Mouse (Mus musculus): ENCODE results near the gene Tprn. TPM values are rescaled to one million over a fixed set of nuclear protein-coding genes. Genes with fewer than 3 reads are reported as not detected.
"Not testable (repeated sequence)": the region's sequence is repeated elsewhere in the genome, so short reads cannot be mapped to it uniquely, and the experiment has no call there.

Tprn gene
- polyA plus RNA-seq, 1 experiment from 2014 or later = 16.9 TPM

GRCm38 (mm10) chr2:25239766-25240165 is 22.7 kb upstream of the Tprn start:
- Histone ChIP-seq H3K36me3 (replicated peaks) (no peaks in the 10 kb centered on the region), H3K27me3 (replicated peaks) (peaks cover 6% of the 10 kb centered on the region; the same call in 1 of the 2 replicates), H3K4me3 (no peak overlapping the region), H3K4me2 (no peak overlapping the region), H3K9ac (no peak overlapping the region), H3K4me1 (peaks cover 31% of the 10 kb centered on the region), H3K27ac (no peak overlapping the region), H3K9me3 (no peaks in the 10 kb centered on the region)
- no peak for ATAC-seq (replicated peaks)
- WGBS = 90% methylated on average over 3 of the region's 3 CpGs

- peak overlapping the region; percentile 90 for H3K4me2 ChIP-seq
- H3K4me1 ChIP-seq = peaks cover 31% of the 10 kb centered on the region
- H3K36me3 ChIP-seq (replicated peaks) = no peaks in the 10 kb centered on the region
- WGBS = 47% methylated on average over 8 of the region's 8 CpGs
- no peaks in the 10 kb centered on the region for H3K9me3 ChIP-seq
- 0 out of 2 replicates have a peak, but pooled peaks cover under 1% of the 10 kb centered on the region for H3K27me3 ChIP-seq (replicated peaks)
- H3K9ac ChIP-seq = no peak overlapping the region; the same call in 1 of the 2 replicates
- H3K4me3 ChIP-seq = peak overlapping the region; percentile 56
- peak; percentile 12; the same call in 1 of the 2 replicates for ATAC-seq (replicated peaks)
- peak overlapping the region; percentile 77 for H3K27ac ChIP-seq
Observed at GRCm38 (mm10) chr2:25240310-25240709, 22.1 kb upstream of the Tprn start.

DNA sequence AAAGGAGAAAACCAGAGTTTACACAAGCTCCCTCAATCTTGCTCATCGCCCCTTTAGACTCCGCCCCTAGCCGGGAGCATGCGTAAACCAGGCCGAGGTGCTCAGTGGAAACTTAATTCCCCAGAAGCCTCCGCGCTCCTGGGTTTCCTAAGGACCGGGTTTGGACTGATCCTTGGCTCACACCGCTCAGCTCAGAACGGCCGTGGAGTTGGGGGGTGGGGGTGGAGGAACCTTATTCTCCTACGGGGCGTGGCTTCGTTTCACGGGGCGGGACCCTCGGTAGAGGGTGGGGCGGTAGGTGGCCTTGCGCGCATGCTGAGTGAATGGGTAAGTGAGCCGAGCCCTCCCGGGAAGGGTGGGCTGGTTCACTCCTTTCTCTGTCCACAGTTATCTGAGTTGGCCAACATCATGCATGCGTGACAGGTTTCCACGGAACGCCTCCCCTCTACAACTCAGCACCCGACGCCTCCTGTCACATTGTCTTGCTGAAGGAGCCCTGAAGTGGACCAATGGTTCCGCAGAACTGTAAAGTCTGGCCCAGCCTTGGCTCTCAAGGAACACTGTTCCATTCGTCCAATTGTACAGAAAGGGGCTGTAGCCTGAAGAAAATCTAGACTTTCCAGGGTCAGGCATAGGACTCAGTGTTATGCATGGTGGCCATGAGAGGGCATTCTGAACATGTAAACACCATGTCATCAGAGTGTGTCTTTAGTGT is 21.5 kb upstream of the Tprn start:
- peak overlapping the region; percentile 90 for H3K4me2 ChIP-seq
- WGBS = 2% methylated on average over 29 of the region's 29 CpGs
- peak overlapping the region; percentile 77 for H3K27ac ChIP-seq
- H3K4me3 ChIP-seq = peak overlapping the region; percentile 56
- H3K9ac ChIP-seq = peak overlapping the region; percentile 40; the same call in 1 of the 2 replicates
- no peaks in the 10 kb centered on the region for H3K36me3 ChIP-seq (replicated peaks)
- H3K4me1 ChIP-seq = peaks cover 31% of the 10 kb centered on the region
- no peaks in the 10 kb centered on the region for H3K9me3 ChIP-seq
- peak; percentile 71 for ATAC-seq (replicated peaks)
- no peaks in the 10 kb centered on the region for H3K27me3 ChIP-seq (replicated peaks)

GRCm38 (mm10) chr2:25241438-25241775 is 21.0 kb upstream of the Tprn start:
- no peaks in the 10 kb centered on the region for H3K9me3 ChIP-seq
- H3K4me2 ChIP-seq = peak overlapping the region; percentile 90
- 18% methylated on average over 6 of the region's 6 CpGs for WGBS
- H3K27ac ChIP-seq = peak overlapping the region; percentile 77
- peak overlapping the region; percentile 56 for H3K4me3 ChIP-seq
- no peaks in the 10 kb centered on the region for H3K27me3 ChIP-seq (replicated peaks)
- no peak overlapping the region for H3K9ac ChIP-seq
- H3K36me3 ChIP-seq (replicated peaks) = no peaks in the 10 kb centered on the region
- H3K4me1 ChIP-seq = peaks cover 31% of the 10 kb centered on the region
- ATAC-seq (replicated peaks) = peak; percentile 53

GRCm38 (mm10) chr2:25242101-25242506 is 20.3 kb upstream of the Tprn start, which contains the start of the genes Rnf208 and Cysrt1:
Gene Rnf208, plus strand, starts transcription at chr2:25242255.
Gene Cysrt1, minus strand, starts transcription at chr2:25242452.
- H3K4me3 ChIP-seq = peak within 1 kb of the TSS; percentile 56
- ATAC-seq (replicated peaks) = peak; percentile 53
- H3K27ac ChIP-seq = peak within 1 kb of the TSS; percentile 77
- 0% methylated on average over 59 of the region's 59 CpGs for WGBS
- peak within 1 kb of the TSS; percentile 65 for H3K9ac ChIP-seq
- no peaks in the 10 kb centered on the region for H3K27me3 ChIP-seq (replicated peaks)
- H3K9me3 ChIP-seq = no peaks in the 10 kb centered on the region
- peak within 1 kb of the TSS; percentile 90 for H3K4me2 ChIP-seq
- peaks cover 31% of the 10 kb centered on the region for H3K4me1 ChIP-seq
- H3K36me3 ChIP-seq (replicated peaks) = no peaks in the 10 kb centered on the region

DNA sequence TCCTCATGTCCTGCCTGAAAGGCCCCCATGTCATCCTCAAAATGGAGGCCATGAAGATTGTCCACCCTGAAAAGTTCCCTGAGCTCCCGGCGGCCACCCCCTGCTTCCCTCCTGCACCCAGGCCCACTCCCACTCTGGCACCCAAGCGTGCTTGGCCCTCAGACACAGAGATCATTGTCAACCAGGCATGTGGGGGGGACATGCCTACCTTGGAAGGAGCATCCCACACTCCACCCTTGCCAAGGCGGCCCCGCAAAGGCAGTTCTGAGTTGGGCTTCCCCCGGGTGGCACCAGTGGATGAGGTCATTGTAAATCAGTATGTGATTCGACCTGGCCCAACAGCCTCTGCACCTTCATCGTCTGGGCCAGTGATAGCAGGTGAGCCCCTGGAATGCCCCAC is 19.1 kb upstream of the Tprn start:
- H3K4me1 ChIP-seq = peaks cover 31% of the 10 kb centered on the region
- H3K4me2 ChIP-seq = peak overlapping the region; percentile 90
- no peaks in the 10 kb centered on the region for H3K36me3 ChIP-seq (replicated peaks)
- peak overlapping the region; percentile 65; the same call in 1 of the 2 replicates for H3K9ac ChIP-seq
- no peaks in the 10 kb centered on the region for H3K27me3 ChIP-seq (replicated peaks)
- H3K27ac ChIP-seq = no peak overlapping the region
- H3K4me3 ChIP-seq = peak overlapping the region; percentile 56
- ATAC-seq (replicated peaks) = no peak
- no peaks in the 10 kb centered on the region for H3K9me3 ChIP-seq
- 81% methylated on average over 8 of the region's 8 CpGs for WGBS

DNA sequence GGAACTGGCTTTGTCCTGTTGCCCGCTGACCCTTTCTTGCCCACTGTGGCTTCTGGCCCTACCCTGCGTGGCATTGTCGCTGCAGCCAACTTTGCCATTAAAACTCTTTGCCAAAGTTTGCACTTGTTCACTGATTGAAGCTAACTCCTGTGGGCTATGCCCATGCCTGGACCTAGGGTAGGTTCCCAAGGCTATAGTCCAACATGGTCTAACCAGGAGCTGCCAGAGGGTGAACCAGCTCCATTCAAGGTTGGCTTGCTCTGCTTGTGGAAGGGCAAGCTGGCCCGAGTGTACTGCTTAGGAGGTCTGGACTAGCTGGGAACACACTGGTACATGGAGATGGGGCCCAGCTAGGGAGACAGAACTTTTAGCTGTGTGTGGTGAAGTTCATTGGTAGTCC is 18.3 kb upstream of the Tprn start:
- Histone ChIP-seq H3K9me3 (no peaks in the 10 kb centered on the region), H3K36me3 (replicated peaks) (no peaks in the 10 kb centered on the region), H3K4me3 (no peak overlapping the region), H3K9ac (no peak overlapping the region), H3K27ac (no peak overlapping the region), H3K27me3 (replicated peaks) (no peaks in the 10 kb centered on the region), H3K4me1 (peaks cover 31% of the 10 kb centered on the region), H3K4me2 (no peak overlapping the region)
- ATAC-seq (replicated peaks) = no peak
- 89% methylated on average over 4 of the region's 4 CpGs for WGBS

- Histone ChIP-seq H3K4me3 (no peak within 1 kb of the TSS), H3K27ac (no peak within 1 kb of the TSS), H3K9me3 (no peaks in the 10 kb centered on the region), H3K9ac (no peak within 1 kb of the TSS), H3K27me3 (replicated peaks) (no peaks in the 10 kb centered on the region), H3K4me2 (no peak within 1 kb of the TSS), H3K4me1 (peaks cover 21% of the 10 kb centered on the region), H3K36me3 (replicated peaks) (0 out of 2 replicates have a peak, but pooled peaks cover 4% of the 10 kb centered on the region)
- no peak for ATAC-seq (replicated peaks)
- WGBS = 93% methylated on average over 10 of the region's 10 CpGs
Observed at GRCm38 (mm10) chr2:25246183-25247072, 16.0 kb upstream of the Tprn start, which contains the start of gene AL732309.1. Gene AL732309.1, minus strand, starts transcription at chr2:25246863.

DNA sequence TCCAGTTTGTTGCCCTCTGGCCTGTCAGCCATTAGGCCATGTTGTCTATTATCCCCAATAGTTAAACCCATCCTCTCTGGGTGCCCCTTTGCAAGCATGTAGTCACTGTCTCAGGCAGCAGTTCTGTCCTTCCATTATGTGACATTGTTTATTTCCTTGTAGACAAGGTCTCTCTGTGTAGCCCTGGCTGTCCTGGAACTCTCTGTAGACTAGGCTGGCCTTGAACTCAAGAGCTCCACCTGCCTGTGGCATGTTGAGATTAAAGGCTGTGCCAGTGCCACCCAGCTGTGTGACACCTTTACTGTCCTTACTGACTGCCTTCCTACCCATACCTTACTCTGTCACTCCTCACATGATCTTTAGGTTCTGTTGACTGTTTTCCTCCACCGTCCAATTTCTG is 10.1 kb upstream of the Tprn start:
- H3K4me2 ChIP-seq = no peak overlapping the region
- H3K9ac ChIP-seq = no peak overlapping the region
- no peaks in the 10 kb centered on the region for H3K27me3 ChIP-seq (replicated peaks)
- H3K4me1 ChIP-seq = peaks cover 23% of the 10 kb centered on the region
- H3K36me3 ChIP-seq (replicated peaks) = 0 out of 2 replicates have a peak, but pooled peaks cover 5% of the 10 kb centered on the region
- no peaks in the 10 kb centered on the region for H3K9me3 ChIP-seq
- no peak for ATAC-seq (replicated peaks)
- H3K4me3 ChIP-seq = no peak overlapping the region
- H3K27ac ChIP-seq = no peak overlapping the region
- 87% methylated on average over 1 of the region's 1 CpGs for WGBS

DNA sequence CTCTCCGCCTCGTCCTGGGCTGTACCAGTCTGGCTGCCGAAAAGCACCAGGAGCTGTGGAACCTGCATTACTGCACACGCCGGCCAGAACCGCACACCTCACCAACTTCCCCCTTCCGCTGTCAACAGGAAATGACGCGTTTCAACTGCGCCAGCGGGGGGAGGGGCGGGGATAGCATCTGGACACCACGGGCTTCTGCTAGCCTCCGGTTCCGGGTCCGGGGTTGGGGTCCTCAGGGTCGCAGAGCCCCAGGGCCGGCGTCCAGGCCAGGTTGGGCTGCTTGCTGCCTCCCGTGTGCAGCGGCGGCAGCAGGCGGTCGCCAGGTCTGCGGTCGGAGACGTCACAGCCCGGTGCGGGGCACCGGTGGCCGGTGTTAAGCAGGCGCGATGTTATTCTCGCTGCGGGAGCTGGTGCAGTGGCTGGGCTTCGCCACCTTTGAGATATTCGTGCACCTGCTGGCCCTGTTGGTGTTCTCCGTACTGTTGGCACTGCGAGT is 7.1 kb upstream of the Tprn start, which contains the start of gene Tmem203:
Tmem203 (plus strand) TSS at position 156 of the 496 bp plus-strand sequence.
- peak; percentile 92 for ATAC-seq (replicated peaks)
- H3K36me3 ChIP-seq (replicated peaks) = 0 out of 2 replicates have a peak, but pooled peaks cover 5% of the 10 kb centered on the region
- WGBS = under 1% methylated on average over 39 of the region's 39 CpGs

DNA sequence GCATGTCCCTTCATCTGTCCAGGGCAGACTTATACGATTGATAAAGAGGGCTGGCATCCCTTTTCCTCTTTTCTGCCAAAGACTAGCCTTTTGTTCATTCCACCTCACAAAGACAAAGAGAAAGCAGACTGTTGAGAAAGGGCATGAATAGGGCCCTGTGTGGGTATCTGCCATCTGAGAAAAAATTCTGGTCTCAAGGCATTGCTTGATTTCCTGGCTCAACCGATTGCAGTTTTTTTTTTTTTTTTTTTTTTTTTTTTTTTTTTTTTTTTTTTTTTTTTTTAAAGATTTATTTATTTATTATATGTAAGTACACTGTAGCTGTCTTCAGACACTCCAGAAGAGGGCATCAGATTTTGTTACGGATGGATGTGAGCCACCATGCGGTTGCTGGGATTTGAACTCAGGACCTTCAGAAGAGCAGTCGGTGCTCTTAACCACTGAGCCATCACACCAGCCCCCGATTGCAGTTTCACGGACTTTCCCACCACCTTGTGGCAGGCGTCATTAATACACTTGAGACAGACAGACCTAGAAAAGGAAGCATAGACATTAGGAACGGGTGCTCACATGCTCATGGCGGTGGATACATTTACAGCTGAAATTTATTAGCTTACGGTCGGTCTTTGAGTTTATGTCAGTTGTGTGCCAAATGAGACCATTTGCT is 5.8 kb upstream of the Tprn start:
- Histone ChIP-seq H3K4me3 (peak overlapping the region; percentile 87), H3K9ac (peak overlapping the region; percentile 74; the same call in 1 of the 2 replicates), H3K4me1 (peaks cover 25% of the 10 kb centered on the region), H3K4me2 (peak overlapping the region; percentile 99)
- H3K9me3 ChIP-seq; H3K27me3 ChIP-seq (replicated peaks); ATAC-seq (replicated peaks); H3K27ac ChIP-seq; H3K36me3 ChIP-seq (replicated peaks): not testable (repeated sequence)
- WGBS = 57% methylated on average over 12 of the region's 12 CpGs

More for the DNA sequence above, 7.1 kb upstream of the Tprn start, which contains the start of gene Tmem203:
- Histone ChIP-seq H3K27me3 (replicated peaks) (no peaks in the 10 kb centered on the region), H3K9me3 (no peaks in the 10 kb centered on the region), H3K4me1 (peaks cover 25% of the 10 kb centered on the region), H3K27ac (peak within 1 kb of the TSS; percentile 74), H3K4me3 (peak within 1 kb of the TSS; percentile 87), H3K4me2 (peak within 1 kb of the TSS; percentile 99), H3K9ac (peak within 1 kb of the TSS; percentile 74)

All from midbrain, embryonic 15.5 days (tissue).